Mouse (Mus musculus) spleen, adult 2 months (tissue): ENCODE results near the gene Serac1.

Experiments
- CTCF ChIP-seq: fragments of 200-500 bp; IDR thresholded peaks from 2 replicates; pipeline ENCODE4 v1.5.1; 2011; ENCODE audit warnings: mild to moderate bottlenecking, inconsistent platforms; ENCODE audit not compliant: insufficient read depth, insufficient read length, insufficient replicate concordance; ENCODE audit errors: extremely low read depth
- POLR2A ChIP-seq: fragments of 200-500 bp; IDR thresholded peaks from 2 replicates; pipeline ENCODE4 v1.6.1; 2011; ENCODE audit warnings: low read depth, low read length, inconsistent platforms

GRCm38 (mm10) chr17:6013079-6013478 lies 66.5 kb downstream of the Serac1 start:
- TF ChIP-seq CTCF (no peak), POLR2A (no peak)
